Mouse (Mus musculus) 416B (cell line): Measurements from ENCODE around the gene Cul3.
"Not testable (repeated sequence)": the region's sequence is repeated elsewhere in the genome, so short reads cannot be mapped to it uniquely, and the experiment has no call there.

Experiments
- DNase-seq: peaks from one replicate; pipeline ENCODE4 v3.0.0; 2011; ENCODE audit warnings: low read depth

Gene Cul3

GRCm38 (mm10) chr1:80340436-80341376 lies at the start of gene Cul3:
Gene Cul3, minus strand, starts transcription at chr1:80340480.
- DNase-seq, result peak; percentile 100

- DNase-seq, result peak; percentile 79
Observed at GRCm38 (mm10) chr1:80389518-80389917, 49.2 kb upstream of the Cul3 start.

- DNase-seq, result peak; percentile 28
Observed at GRCm38 (mm10) chr1:80383613-80384589, 43.6 kb upstream of the Cul3 start.

- DNase-seq, result no peak
Observed at GRCm38 (mm10) chr1:80382928-80383327, 42.6 kb upstream of the Cul3 start.

GRCm38 (mm10) chr1:80381302-80381701 lies 41.0 kb upstream of the Cul3 start:
- peak; percentile 92 for DNase-seq

- DNase-seq, result no peak
Observed at GRCm38 (mm10) chr1:80372010-80372409, 31.7 kb upstream of the Cul3 start.

- DNase-seq, result peak; percentile 18
Observed at GRCm38 (mm10) chr1:80371189-80371889, 31.1 kb upstream of the Cul3 start.

- DNase-seq, result peak; percentile 21
Observed at GRCm38 (mm10) chr1:80363486-80363885, 23.2 kb upstream of the Cul3 start.

- DNase-seq, result peak; percentile 92
Observed at GRCm38 (mm10) chr1:80362946-80363345, 22.7 kb upstream of the Cul3 start.

- peak; percentile 95 for DNase-seq
Observed at GRCm38 (mm10) chr1:80362400-80362799, 22.1 kb upstream of the Cul3 start.

- DNase-seq, result not testable (repeated sequence)
Observed at GRCm38 (mm10) chr1:80361771-80362170, 21.5 kb upstream of the Cul3 start.

GRCm38 (mm10) chr1:80360038-80360608 lies 19.8 kb upstream of the Cul3 start:
- no peak for DNase-seq

GRCm38 (mm10) chr1:80340061-80340435 lies 232 bp downstream of the Cul3 start:
- peak; percentile 49 for DNase-seq

- peak; percentile 70 for DNase-seq
Observed at GRCm38 (mm10) chr1:80339425-80340021, 757 bp downstream of the Cul3 start.

GRCm38 (mm10) chr1:80338398-80338797 lies 1.9 kb downstream of the Cul3 start:
- DNase-seq, result no peak

GRCm38 (mm10) chr1:80335726-80336368 lies 4.4 kb downstream of the Cul3 start:
- no peak for DNase-seq

GRCm38 (mm10) chr1:80335118-80335517 lies 5.2 kb downstream of the Cul3 start:
- DNase-seq, result peak; percentile 63

- no peak for DNase-seq
Observed at GRCm38 (mm10) chr1:80330970-80331369, 9.3 kb downstream of the Cul3 start.

GRCm38 (mm10) chr1:80325761-80326160 lies 14.5 kb downstream of the Cul3 start:
- peak; percentile 29 for DNase-seq

GRCm38 (mm10) chr1:80324370-80324769 lies 15.9 kb downstream of the Cul3 start:
- peak; percentile 74 for DNase-seq
